Mouse (Mus musculus) lung, postnatal 0 days (tissue): ENCODE data around the gene Trib2. TPM values are rescaled to one million over a fixed set of nuclear protein-coding genes. Genes with fewer than 3 reads are reported as not detected.

Source experiments
- ATAC-seq: fragments of 200-750 bp; cut with Nextera tagmentation; 2 replicates; pipeline ENCODE4 v1.8.0; 2017; ENCODE audit warnings: moderate library complexity
- DNase-seq: peaks from one replicate; pipeline ENCODE4 v3.0.0-alpha.2; 2016; ENCODE audit warnings: low spot score
- H3K27ac ChIP-seq: fragments of 300-500 bp; sonication (generic); 2 replicates; pipeline ENCODE4 v1.5.1; 2014; ENCODE audit warnings: antibody characterized with exemption, mild to moderate bottlenecking, low read length, mixed read lengths
- H3K27me3 ChIP-seq: fragments of 300-500 bp; sonication (generic); replicated peaks from 2 replicates; pipeline ENCODE4 v1.6.1; 2014; ENCODE audit warnings: low read length, mixed read lengths; ENCODE audit not compliant: insufficient read depth
- H3K36me3 ChIP-seq: fragments of 300-500 bp; sonication (generic); 2 replicates; pipeline ENCODE4 v1.6.1; 2014; ENCODE audit warnings: low read length, mixed read lengths; ENCODE audit not compliant: insufficient read depth
- H3K4me1 ChIP-seq: fragments of 300-500 bp; sonication (generic); 2 replicates; pipeline ENCODE4 v1.6.1; 2014; ENCODE audit warnings: antibody characterized with exemption, low read depth, low read length, mixed read lengths; ENCODE audit not compliant: insufficient read depth
- H3K4me2 ChIP-seq: fragments of 300-500 bp; sonication (generic); replicated peaks from 2 replicates; pipeline ENCODE4 v1.6.1; 2014; ENCODE audit warnings: low read depth, mild to moderate bottlenecking, low read length, moderate library complexity, mixed read lengths
- H3K4me3 ChIP-seq: fragments of 300-500 bp; sonication (generic); 2 replicates; pipeline ENCODE4 v1.5.1; 2014; ENCODE audit warnings: low read depth, low read length
- H3K9ac ChIP-seq: fragments of 300-500 bp; sonication (generic); replicated peaks from 2 replicates; pipeline ENCODE4 v1.6.1; 2014; ENCODE audit warnings: low read depth, mild to moderate bottlenecking
- H3K9me3 ChIP-seq: fragments of 300-500 bp; sonication (generic); 2 replicates; pipeline ENCODE4 v1.6.1; 2016; ENCODE audit warnings: low read length, mixed read lengths
- CTCF ChIP-seq: IDR thresholded peaks from 2 replicates; pipeline ENCODE4 v1.5.1; 2016; ENCODE audit warnings: antibody characterized with exemption, mild to moderate bottlenecking
- EP300 ChIP-seq: IDR thresholded peaks from 2 replicates; pipeline ENCODE4 v1.6.1; 2016; ENCODE audit warnings: antibody characterized with exemption, mild to moderate bottlenecking, control low read depth
- WGBS: fragments of 180-500 bp; shearing (Covaris S2); extraction: QIAGEN DNeasy Blood & Tissue Kit; methylation state at CpG from one replicate; pipeline ENCODE4 v1.1.7; 2014; 5-methylcytosine and 5-hydroxymethylcytosine counted together
- polyA plus RNA-seq: library from polyadenylated mRNA; unstranded; fragments of >200 nt; fragmentation: Nextera tagmentation; extraction: Ambion mirVana; gene quantifications from 2 replicates; pipeline ENCODE4 v1.2.1, GENCODE M21; 2015

Gene Trib2
- polyA plus RNA-seq, 1 experiment from 2014 or later, result 36.4 TPM

DNA sequence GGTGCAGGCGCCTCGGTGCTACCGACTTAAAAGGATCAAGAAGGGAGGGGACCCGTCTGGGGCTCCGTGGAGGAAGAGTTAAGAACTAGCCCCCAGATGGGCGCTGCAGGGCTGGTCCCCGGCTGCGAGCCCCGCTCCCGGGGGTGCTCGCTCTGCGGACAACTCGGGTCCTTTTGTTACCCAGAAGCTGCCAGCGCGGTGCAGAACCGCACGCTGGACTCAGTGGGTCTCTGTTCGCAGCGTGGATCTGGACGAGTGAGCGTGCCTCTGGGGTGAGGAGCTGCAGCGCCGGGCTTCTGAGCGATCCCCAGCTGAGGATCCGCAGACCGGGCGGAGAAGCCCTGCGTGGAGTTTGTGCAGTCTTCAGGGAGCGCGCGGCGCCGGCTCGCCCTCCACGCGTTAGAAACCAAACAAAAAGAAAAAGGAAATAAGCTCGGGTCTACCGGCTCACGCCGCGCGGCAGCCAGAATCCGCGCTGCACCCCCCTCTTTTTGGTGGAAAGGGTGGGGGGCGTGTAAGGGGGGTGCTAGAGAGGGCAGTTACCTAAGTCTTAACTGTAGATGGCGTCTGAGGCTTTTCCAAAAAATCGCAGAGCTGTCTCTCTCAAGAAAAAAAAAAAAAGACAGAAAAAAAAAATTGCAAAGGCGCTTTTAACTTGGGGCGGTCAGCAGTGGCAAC lies 1.0 kb downstream of the Trib2 start:
- Histone ChIP-seq H3K27me3 (0 out of 2 replicates have a peak, but pooled peaks cover 3% of the 10 kb centered on the region), H3K4me3 (peak overlapping the region; percentile 69), H3K4me1 (0 out of 2 replicates have a peak, but pooled peaks cover 3% of the 10 kb centered on the region), H3K9ac (peak overlapping the region; percentile 82), H3K9me3 (no peaks in the 10 kb centered on the region), H3K4me2 (peak overlapping the region; percentile 75), H3K27ac (peak overlapping the region; percentile 94), H3K36me3 (no peaks in the 10 kb centered on the region)
- under 1% methylated on average over 49 of the region's 49 CpGs for WGBS
- peak; percentile 78 for DNase-seq
- ATAC-seq, result peak; percentile 22
- TF ChIP-seq EP300, result no peak
- TF ChIP-seq CTCF, result peak; percentile 50

DNA sequence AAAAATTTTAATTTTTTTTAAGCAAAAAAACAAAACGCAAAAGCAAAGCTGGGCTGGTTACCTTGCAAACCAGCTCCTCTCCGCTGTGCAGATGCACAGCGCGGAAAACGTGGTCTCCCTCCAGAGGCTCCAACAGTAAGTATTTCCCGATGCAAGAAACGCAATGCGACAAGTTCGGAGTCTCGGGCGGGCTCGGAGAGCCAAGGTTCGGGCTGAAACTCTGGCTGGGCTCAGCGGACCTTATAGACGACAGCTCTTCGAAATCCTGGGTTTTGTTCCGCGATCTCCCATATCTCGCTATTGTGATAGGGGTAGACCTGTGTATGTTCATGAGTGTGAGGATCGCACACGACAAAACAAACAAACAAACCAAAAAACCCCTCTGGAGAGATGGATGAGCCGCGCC lies 1.5 kb downstream of the Trib2 start:
- peak; percentile 50 for DNase-seq
- 1% methylated on average over 23 of the region's 23 CpGs for WGBS
- Histone ChIP-seq H3K36me3 (no peaks in the 10 kb centered on the region), H3K27me3 (0 out of 2 replicates have a peak, but pooled peaks cover 3% of the 10 kb centered on the region), H3K4me3 (peak overlapping the region; percentile 69), H3K4me1 (0 out of 2 replicates have a peak, but pooled peaks cover 3% of the 10 kb centered on the region), H3K9ac (peak overlapping the region; percentile 82), H3K4me2 (peak overlapping the region; percentile 75), H3K9me3 (no peaks in the 10 kb centered on the region), H3K27ac (peak overlapping the region; percentile 94)
- no peak for ATAC-seq
- no peak for TF ChIP-seq EP300
- no peak for TF ChIP-seq CTCF

DNA sequence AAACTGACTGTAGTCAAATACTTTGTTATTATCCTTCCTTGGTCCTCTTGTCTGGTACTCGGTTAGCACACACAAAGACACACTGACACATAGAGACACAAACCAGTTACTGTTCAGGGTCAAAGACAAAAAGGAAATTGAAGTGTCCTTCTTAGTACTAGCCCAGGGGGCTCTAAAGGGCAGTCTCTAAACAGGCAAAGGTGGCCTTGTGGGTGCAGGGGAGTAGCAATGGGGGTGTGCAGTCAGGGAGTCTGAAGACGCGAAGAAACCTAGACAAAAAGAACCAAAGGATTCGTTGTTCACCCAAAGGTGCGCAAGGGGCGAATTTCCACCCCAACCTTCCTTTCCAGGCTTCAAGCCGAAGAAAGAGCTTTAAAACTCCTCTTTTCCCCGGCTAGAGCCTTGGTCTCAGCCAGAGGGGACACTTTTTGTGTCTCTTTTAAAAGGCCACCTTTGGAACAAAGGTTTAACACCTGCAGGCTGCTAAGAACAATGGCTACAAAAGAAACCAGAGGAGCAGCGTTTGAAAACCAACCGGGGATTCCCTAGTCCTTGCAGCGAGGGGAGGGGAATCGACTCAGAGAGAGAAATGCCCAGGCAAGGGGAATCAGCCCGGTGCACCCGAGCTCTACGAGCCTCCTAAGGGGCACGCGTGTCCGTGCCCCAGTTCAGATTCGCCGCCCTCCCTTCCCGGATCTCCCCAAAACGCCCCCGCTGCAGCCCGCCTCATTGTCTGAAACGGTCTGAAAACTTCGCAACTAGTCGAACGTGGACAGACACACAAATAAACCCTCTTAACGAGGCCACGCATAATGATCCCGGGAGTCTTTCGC lies 2.3 kb downstream of the Trib2 start:
- no peak for ATAC-seq
- Histone ChIP-seq H3K9ac (peak overlapping the region; percentile 82), H3K4me3 (peak overlapping the region; percentile 69), H3K27ac (peak overlapping the region; percentile 94), H3K4me1 (0 out of 2 replicates have a peak, but pooled peaks cover 3% of the 10 kb centered on the region), H3K4me2 (peak overlapping the region; percentile 75), H3K27me3 (0 out of 2 replicates have a peak, but pooled peaks cover 3% of the 10 kb centered on the region), H3K36me3 (no peaks in the 10 kb centered on the region), H3K9me3 (no peaks in the 10 kb centered on the region)
- TF ChIP-seq CTCF (no peak), EP300 (no peak)
- peak; percentile 44 for DNase-seq
- WGBS, result 4% methylated on average over 32 of the region's 32 CpGs

DNA sequence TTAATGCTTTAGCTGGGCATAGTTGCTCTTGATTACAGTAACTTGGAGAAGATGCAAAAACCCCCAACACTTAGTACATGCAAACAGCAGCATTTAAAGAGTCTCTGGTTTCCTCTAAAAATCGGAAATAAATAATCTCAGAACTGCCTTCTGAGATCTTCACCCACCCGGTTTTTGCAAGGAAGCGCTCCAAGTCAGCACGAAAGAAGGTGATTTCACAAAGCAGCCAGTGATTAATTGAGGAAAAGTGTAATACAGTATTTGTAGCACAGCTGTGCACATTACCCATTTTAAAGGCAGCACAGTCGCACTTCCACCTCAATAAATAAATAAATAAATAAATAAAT lies 2.9 kb downstream of the Trib2 start:
- Histone ChIP-seq H3K27me3 (0 out of 2 replicates have a peak, but pooled peaks cover 3% of the 10 kb centered on the region), H3K9ac (peak overlapping the region; percentile 82), H3K4me1 (0 out of 2 replicates have a peak, but pooled peaks cover 3% of the 10 kb centered on the region), H3K9me3 (no peaks in the 10 kb centered on the region), H3K27ac (peak overlapping the region; percentile 94; the same call in 1 of the 2 replicates), H3K36me3 (no peaks in the 10 kb centered on the region), H3K4me3 (peak overlapping the region; percentile 69), H3K4me2 (peak overlapping the region; percentile 75)
- DNase-seq, result peak; percentile 30
- TF ChIP-seq CTCF (no peak), EP300 (no peak)
- 22% methylated on average over 5 of the region's 5 CpGs for WGBS
- ATAC-seq, result no peak

DNA sequence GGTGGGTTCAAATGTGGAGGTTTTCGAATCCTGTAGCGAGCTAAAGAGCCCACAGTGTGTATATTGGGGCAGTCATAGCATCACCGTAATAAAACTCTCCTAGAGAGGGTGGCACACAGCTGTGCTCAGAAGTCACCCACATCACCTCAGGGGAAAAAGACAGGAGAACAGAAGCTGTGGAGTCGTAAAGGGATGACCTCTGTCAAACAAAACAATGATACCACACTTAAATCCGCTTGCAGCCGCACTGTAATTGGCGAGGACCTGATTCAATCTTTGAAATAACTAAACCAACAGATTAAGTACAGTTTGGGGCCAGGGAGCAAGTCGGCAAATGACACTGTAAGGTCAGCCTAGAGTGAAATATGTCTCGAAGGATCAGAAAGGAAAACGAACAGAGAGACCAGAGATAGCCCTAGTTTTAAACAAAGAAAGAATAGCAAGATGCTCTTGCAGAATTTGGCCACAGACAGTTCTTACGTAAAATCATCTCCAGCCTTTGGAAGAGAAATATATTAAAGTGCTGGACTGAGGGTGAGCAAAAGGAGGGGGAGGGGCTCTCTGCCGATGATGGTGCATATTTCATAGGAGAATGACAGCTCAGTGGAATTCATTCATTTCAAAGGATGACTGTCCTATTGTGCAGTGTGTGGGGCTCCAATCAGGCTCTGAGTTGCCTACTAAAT lies 3.4 kb downstream of the Trib2 start:
- peak overlapping the region; percentile 82; the same call in 1 of the 2 replicates for H3K9ac ChIP-seq
- peak overlapping the region; percentile 71 for H3K27ac ChIP-seq

More for the DNA sequence above, 3.4 kb downstream of the Trib2 start:
- Histone ChIP-seq H3K4me1 (0 out of 2 replicates have a peak, but pooled peaks cover 3% of the 10 kb centered on the region), H3K4me2 (peak overlapping the region; percentile 75), H3K36me3 (no peaks in the 10 kb centered on the region), H3K4me3 (peak overlapping the region; percentile 69), H3K9me3 (no peaks in the 10 kb centered on the region), H3K27me3 (0 out of 2 replicates have a peak, but pooled peaks cover 3% of the 10 kb centered on the region)
- ATAC-seq, result no peak
- WGBS, result 31% methylated on average over 12 of the region's 12 CpGs
- DNase-seq, result peak; percentile 37
- no peak for TF ChIP-seq CTCF
- no peak for TF ChIP-seq EP300
